Mouse (Mus musculus) T-cell, adult 2 months (primary cell): ENCODE results near the gene Cdca5.

ENCODE experiments used
- DNase-seq: peaks from one replicate; pipeline ENCODE4 v3.0.0; 2022; ENCODE audit warnings: low spot score

The Cdca5 gene

DNA sequence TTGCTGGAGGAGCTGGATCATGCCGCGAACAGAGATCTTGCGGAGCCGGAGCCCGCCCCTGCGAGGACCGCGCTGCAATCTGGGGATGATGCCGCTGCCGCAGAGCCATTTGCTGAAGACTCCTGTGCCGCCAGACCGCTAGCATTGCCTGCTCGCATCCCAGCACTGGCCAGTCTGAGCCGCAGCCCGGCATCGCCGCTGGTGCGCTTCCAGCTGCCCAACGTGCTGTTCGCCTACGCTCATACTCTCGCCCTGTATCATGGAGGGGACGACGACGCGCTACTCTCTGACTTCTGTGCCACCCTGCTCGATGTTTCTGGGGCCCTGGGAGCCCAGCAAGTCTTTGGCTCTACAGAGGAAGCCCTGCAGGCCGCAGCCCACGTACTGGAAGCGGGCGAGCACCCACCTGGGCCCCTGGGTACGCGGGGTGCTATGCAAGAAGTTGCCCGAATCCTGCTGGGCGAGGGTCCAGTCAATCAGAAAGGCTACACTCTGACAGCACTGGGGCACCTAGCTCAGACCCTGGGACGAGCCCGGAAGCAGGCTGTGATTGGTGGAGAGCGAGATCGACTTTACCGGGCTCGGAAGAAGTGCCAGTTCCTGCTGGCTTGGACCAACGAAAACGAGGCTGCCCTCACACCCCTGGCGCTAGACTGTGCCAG, 23.0 kb upstream of the Cdca5 start:
- DNase-seq, result peak; percentile 49

- no peak for DNase-seq
These were observed 22.4 kb upstream of the Cdca5 start for GRCm38 (mm10) chr19:6062418-6062817.

GRCm38 (mm10) chr19:6063081-6063480, 21.7 kb upstream of the Cdca5 start:
- no peak for DNase-seq

DNA sequence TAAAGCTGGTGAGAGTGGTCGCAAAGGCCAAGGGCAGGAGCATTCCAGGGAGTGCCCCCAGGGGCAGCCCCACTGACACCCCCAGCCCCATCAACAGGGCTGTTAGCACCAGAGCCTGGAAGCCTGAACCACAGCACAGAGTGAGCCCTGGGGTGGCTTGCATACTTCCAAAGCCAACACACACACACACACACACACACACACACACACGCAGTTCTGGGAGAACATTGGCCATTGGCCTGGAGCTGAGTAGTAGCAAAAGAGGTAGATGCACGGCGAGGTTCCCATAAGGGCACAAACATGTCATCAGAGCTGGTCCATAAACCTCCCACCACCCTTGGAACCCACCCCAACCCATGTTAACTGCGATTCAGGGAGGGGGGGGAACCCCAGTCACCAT, 18.2 kb upstream of the Cdca5 start:
- DNase-seq, result no peak

DNA sequence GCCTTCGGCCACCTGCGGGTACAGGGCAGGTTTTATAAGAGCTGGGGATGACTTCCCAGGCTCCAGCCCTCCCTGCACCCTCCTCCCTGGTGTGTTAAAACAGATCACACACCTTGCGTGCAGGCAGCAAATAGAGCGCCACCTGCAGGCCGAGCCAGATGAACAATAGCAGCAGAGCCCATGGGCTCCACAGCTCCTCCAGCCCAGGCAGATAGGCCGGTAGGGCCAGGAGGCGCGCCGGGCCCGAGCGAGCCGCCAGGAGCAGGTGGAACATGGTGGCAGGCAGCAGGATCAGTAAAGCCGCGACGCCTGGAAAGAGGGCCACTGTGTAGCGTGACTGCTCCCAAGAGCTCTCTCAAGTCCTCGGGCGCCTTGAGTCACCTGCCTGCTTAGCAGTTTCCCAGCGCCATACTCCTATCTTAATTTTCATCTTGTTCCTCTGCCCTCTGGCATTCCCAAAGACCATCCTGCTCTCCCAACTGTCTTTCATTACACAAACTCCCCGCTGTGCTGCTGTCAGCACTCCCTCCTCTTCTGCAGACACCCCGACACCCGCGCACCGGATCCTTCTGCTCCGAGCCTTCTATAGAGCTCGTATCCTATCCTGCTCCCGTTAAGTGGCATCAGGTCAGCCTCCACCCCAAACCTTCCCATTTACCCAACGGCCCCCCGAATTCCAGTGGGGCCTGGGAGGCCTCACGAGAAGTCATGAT, 17.6 kb upstream of the Cdca5 start:
- DNase-seq, result peak; percentile 84

- peak; percentile 91 for DNase-seq
These were observed 16.9 kb upstream of the Cdca5 start, which contains the start of gene Tm7sf2 for GRCm38 (mm10) chr19:6067724-6068415. Tm7sf2 (minus strand) TSS chr19:6068373.

DNA sequence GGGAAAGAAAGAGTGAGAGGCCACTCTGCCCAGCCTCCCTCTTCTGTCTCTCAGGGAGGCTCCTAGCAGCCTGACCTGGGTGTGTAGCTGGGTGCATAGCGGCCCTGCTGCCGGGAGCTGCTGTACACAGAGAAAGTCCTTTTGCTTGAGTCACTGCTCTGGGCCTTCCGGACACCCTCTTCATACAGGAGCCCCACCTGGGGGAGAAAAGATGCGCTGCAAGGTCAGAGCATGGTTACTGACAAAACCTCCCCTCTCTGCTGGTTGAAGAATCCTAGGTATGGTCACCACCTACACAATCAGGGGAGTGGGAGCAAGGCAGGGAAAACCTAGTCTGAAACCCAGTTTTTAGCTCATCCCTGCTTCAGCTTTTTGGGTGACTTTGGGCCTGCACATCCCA, 15.8 kb upstream of the Cdca5 start:
- no peak for DNase-seq

DNA sequence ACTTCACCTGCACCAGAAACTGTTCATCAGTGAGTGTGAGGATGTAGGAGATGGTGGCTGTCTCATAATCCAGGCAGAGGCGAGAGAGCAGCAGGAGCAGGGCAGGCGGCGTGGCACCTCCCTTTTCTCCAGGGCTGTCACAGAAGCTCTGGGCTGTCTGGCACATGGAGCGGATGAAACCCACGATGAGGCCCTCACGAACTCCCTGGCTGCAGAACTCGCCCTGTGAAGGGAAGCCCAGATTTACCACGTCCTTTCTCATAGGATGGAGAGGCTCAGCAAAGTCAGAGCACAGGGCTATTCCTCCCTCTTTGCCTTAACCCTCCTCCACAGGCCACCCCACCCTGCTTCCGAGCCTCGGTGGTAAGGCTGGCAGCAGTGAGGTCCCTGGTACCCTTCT, 14.9 kb upstream of the Cdca5 start:
- DNase-seq, result no peak

- DNase-seq, result no peak
These were observed 14.1 kb upstream of the Cdca5 start for GRCm38 (mm10) chr19:6070571-6071250.

- DNase-seq, result no peak
These were observed 13.5 kb upstream of the Cdca5 start for GRCm38 (mm10) chr19:6071261-6071660.

- DNase-seq, result no peak
These were observed 10.9 kb upstream of the Cdca5 start for GRCm38 (mm10) chr19:6073889-6074288.

DNA sequence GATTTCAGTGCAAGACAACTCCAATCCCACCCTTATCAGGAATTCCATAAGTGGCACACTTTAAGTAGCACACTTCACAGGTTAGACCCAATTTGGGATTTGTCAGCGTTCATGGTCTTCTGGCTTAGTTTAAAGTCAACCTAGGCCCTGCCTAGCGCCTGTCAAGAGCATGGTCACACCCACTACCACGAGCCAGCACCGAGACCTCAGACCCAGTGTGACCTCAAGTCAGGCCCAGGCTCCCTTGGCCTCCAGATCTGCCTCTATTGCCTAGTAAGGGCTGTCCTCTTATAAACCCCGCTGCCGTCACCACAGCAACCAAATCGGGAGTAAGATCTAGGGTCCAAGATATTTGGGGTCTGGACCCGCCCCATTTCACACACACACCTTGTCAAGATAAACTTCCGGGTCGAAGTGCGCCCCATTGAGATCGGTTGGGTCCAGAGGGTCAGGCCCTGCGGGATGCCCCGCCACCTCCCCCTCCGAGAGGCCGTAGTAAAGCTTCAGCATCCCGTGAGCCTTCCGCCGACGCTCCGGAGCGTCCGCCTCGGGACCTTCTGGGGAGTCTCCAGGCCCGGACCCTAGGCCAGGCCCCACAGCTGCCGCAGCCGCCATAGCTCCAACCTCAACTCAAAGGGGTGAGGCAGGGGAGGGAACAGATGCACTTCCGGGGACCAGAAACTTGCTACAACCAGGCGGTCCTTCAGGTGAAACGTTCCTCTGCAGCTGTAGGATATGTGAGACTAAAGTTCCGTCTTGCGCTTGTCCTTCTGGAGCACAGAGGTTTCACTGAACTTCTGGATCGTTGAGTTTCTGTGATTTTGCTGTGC, 8.0 kb upstream of the Cdca5 start, which contains the start of gene Vps51:
Vps51 (minus strand) TSS at position 668 of the 830 bp plus-strand sequence.
- DNase-seq, result peak; percentile 88

DNA sequence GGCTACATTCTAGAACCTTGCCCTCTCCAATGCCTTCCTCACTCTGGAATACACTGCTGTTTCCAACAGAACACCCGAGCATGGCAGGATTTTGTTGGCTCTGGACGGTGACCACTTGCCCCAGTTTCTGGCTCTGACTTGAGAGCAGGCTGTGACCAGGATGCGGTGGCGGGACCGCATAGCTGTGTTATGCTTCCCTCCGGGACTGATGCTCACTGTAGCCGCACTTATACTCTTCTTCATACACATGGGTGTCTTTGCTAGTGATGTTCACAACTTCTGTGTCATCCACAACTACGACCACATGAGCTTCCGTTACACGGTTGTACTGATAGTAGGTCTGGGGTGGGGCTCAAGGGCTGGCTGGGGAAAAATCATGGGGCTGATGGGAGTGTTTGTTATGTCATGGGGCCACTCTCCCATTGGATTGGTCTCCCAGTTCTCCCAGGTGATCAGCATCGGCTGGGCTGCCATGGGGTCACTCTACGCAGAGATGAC, 4.8 kb upstream of the Cdca5 start, which contains the start of gene Tmem262:
Tmem262 (plus strand) TSS at position 51 of the 498 bp plus-strand sequence.
- DNase-seq, result no peak

DNA sequence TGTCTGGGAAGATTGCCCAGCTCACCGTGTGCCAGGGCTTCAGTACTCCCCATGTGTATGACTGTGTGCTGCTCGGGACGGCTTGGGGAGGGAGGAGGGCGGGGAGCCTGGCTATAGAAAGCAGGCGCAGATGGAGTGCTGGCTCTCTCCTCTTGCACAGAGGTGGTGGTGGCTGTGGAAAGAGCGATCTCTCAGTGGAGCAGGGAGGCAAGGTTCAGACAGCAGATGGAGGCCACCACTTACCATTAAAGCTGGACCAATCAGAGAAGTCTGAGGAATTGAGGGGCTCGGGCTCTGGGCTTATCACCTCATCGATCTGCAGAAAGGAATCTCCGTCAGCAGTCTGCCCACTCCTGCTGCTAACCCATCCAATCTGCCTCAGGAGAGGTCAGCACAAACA, 2.6 kb upstream of the Cdca5 start, which contains the start of gene Gm28374:
Gm28374 (minus strand) TSS at position 101 of the 400 bp plus-strand sequence.
- no peak for DNase-seq

DNA sequence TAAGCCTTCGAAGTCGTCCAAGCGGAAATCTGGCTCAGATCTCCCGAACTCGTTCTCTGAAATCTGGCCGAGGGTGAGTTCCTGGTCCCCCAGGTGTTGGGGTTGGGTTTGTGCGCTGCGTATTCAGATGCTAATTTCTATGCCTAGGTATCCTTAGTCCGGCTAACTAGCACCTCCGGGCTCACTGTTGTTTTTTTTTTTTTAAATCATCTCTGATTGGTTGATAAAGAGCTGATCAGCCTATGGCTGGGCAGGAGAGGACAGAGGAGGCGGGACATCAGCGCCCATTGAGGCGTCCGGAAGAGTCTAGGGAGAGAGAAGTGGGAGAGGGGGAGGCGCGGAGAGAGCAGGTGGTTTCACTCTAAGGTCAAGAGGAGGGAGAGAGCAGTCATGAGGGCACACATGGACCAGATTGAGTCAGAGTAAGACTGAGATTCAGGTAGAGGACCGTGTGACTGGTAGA, 665 bp downstream of the Cdca5 start:
- DNase-seq, result peak; percentile 51

- no peak for DNase-seq
These were observed 4.1 kb downstream of the Cdca5 start for GRCm38 (mm10) chr19:6088841-6089240.

DNA sequence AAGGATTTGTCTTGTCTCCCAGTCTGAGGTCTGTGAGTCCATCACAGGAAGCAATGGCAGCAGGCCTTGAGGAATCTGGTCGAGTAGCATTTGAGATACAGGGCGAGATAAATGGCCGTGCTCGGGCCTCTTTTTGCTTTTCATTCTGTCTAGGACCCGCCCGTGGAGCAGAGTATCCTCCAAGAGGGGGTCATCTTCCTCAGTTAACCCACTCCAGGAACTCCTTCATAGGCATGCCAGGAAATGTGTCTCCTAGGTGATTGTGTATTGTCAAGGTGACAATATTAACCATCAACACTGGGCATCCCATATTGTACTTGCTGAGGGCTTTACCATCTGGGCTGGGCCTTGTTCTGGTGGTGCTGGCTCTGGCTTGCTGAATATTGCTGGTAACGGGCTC, 9.3 kb downstream of the Cdca5 start, which contains the start of gene AC131692.1:
AC131692.1 (plus strand) TSS at position 301 of the 400 bp plus-strand sequence.
- DNase-seq, result no peak

DNA sequence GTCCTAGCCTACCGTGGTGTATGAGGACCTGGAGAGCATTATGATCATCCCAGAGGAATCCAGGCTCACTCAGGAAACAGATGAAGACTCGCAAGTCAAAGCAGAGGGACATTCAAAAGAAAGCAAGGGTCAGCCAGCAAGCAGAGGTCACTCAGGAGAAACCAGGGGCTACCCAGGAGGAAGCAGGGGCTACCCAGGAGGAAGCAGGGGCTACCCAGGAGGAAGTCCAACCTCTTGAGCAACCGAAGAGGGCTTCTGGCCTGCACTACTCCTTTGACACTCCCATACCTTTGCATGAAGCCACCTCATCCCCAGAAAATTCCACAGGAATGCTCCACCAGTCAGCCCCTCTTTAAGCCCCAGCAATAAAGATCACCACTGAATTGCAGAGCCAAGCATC, 13.1 kb downstream of the Cdca5 start:
- no peak for DNase-seq

DNA sequence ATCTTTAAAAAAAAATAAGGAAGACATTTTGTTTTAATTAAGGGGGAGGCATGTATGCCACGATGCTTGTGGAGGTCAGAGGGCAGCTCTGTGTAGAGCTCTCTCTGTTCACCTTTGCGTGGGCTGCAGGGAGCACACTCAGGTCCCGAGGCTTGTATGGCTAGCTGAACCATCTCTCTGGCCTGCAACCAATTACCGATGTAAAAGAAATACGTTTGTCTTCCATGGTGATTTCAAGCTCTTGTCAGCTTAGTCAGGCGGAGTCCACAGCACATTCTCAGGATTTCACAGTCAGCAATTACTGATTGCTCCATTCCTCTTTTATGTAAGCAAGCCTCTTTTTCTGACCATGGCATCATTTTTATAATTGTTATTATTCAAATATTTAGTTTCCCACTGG, 16.4 kb downstream of the Cdca5 start:
- DNase-seq, result no peak

DNA sequence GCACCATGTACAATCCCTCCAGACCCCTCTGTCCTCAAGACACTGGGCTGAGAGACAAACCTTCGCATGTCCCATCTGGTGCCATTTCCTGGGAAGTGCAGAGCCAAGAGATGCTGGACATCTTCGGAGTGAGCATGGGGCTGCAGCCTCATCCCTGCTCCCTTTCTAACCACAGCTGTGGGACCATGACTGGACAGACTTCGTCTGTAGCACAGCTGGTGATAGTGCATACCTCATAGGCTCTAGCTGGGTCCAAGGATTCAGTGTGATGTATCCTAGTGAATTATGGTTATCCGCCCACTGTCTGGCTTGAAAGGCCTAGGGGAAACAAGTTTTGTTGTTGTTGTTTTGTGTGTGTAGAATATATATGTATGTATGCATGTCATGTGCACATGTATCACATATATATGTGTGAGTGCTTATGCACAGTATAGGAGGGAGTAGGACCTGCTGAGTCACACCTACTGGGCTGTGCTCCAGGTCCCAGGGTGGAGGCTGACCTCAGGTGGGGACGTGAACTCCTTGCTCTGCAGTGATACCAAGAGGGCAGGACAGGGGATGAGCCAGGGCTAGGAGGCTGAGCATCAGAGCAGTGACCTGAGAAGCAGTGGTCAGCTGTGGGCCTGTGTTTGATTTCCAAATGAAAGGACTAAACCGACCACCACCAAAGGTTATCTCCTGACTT, 17.5 kb downstream of the Cdca5 start:
- no peak for DNase-seq
